Mouse (Mus musculus) erythroblast, embryonic 14.5 days (primary cell): ENCODE data around the gene Hk3.

Experiments
- GATA1 ChIP-seq: IDR thresholded peaks from 2 replicates; pipeline ENCODE4 v1.6.1; 2012; ENCODE audit warnings: low read length, inconsistent platforms, mixed read lengths
- TAL1 ChIP-seq: IDR thresholded peaks from 3 replicates; pipeline ENCODE4 v1.6.1; 2012; ENCODE audit warnings: low read length, inconsistent platforms, mixed read lengths

DNA sequence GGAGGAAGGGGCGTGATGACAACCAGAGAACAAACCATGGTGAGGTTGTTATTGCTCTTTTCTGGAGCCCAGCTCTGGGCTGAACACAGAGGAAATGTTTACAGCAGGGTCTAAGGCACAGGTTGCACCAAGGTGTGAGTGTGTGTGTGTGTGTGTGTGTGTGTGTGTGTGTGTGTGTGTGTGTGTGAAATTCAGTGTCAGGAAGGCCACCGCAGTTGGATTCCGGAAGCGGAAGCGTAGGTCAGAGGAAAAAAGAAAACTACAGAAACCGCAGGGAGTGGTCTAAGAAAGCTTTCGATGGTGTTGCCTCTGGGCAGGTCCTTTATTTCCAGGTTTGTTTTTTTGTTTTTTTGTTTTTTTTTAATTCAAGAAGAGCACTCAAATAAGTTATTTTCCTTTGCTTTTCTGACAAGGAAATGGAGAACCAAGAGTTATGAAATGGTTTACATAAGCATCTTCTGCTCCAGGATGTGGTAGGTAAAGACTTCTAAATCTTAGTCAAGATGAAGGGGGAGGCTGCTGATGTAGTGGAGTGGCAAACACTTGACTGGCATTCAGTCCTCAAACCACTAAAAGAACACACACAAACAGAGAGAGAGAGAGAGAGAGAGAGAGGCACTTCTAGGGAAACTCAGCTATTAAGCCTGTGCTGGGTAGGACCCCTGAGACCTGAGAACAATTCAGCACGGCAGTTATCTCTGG, 3.1 kb downstream of the Hk3 start:
- TF ChIP-seq TAL1 (no peak), GATA1 (no peak)
